Mouse (Mus musculus) embryonic facial prominence, embryonic 10.5 days (tissue): Measurements from ENCODE around the gene Rpl39. TPM values are rescaled to one million over a fixed set of nuclear protein-coding genes. Genes with fewer than 3 reads are reported as not detected.

ENCODE experiments used
- DNase-seq: peaks from one replicate; pipeline ENCODE4 v3.0.0-alpha.2; 2017; ENCODE audit warnings: low spot score
- H3K27ac ChIP-seq: fragments of 300-500 bp; sonication (generic); replicated peaks from 2 replicates; pipeline ENCODE4 v1.5.1; 2016; ENCODE audit warnings: mild to moderate bottlenecking
- H3K27me3 ChIP-seq: fragments of 300-500 bp; sonication (generic); replicated peaks from 2 replicates; pipeline ENCODE4 v1.6.1; 2016; ENCODE audit warnings: low read depth, mild to moderate bottlenecking; ENCODE audit not compliant: poor library complexity, severe bottlenecking
- H3K36me3 ChIP-seq: fragments of 300-500 bp; sonication (generic); replicated peaks from 2 replicates; pipeline ENCODE4 v1.6.1; 2016; ENCODE audit warnings: mild to moderate bottlenecking, moderate library complexity
- H3K4me1 ChIP-seq: fragments of 300-500 bp; sonication (generic); 2 replicates; pipeline ENCODE4 v1.6.1; 2016
- H3K4me3 ChIP-seq: fragments of 300-500 bp; sonication (generic); 2 replicates; pipeline ENCODE4 v1.5.1; 2016; ENCODE audit warnings: mild to moderate bottlenecking, moderate library complexity
- H3K9me3 ChIP-seq: fragments of 300-500 bp; sonication (generic); 2 replicates; pipeline ENCODE4 v1.6.1; 2016; ENCODE audit warnings: mild to moderate bottlenecking
- WGBS: fragments of 180-500 bp; shearing (Covaris S2); methylation state at CpG from one replicate; pipeline ENCODE4 v1.1.7; 2016; 5-methylcytosine and 5-hydroxymethylcytosine counted together
- polyA plus RNA-seq: library from polyadenylated mRNA; unstranded; fragments of >200 nt; fragmentation: Nextera tagmentation; extraction: Ambion mirVana; gene quantifications from 2 replicates; pipeline ENCODE4 v1.2.1, GENCODE M21; 2016

The Rpl39 gene
- 474 and 495 TPM in 2 replicates for polyA plus RNA-seq

DNA sequence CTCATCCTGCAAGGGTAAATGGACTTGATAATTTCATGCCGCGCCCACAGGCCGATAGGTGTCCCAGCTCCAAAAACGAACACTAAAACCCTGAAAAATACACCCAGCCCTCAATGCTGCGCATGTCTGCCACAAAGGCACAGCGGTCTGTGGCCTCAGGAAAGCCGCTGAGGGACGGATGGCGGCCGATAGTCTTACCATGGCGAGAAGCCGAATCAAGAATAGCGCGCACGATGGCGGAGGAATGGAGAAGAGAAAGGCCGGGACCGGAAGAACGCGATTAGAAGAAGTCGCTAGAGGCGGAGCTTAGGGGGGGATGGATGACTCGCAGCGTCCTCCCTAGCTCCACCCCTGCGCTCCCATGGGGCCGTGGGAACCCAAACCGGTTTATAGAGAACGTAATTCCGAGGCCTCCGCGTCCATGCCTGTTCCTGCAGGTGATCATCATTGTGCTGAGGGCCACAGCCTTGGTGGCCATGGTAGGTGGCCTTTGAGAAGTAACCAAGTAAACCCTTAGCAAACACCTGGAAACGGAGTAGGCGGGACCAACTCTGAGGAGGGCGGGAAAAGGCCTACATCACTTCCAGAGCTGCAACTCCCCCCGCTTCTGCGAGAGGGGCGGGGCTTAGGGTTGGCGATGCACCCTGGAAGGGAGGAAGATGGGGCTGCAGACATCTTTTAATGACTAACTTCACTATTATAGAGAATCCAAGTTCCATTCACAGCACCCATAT is at the start of gene Rpl39:
TSS of gene Rpl39 (minus strand) at position 476 of the 734 bp plus-strand sequence.
- peak; percentile 87 for DNase-seq
- peak within 1 kb of the TSS; percentile 92 for H3K27ac ChIP-seq
- H3K36me3 ChIP-seq: peaks cover 33% of the 10 kb centered on the region
- no peaks in the 10 kb centered on the region for H3K27me3 ChIP-seq
- 15% methylated on average over 38 of the region's 38 CpGs for WGBS
- H3K4me1 ChIP-seq: peaks cover 6% of the 10 kb centered on the region; the same call in 1 of the 2 replicates
- peak within 1 kb of the TSS; percentile 69 for H3K4me3 ChIP-seq
- no peaks in the 10 kb centered on the region for H3K9me3 ChIP-seq

DNA sequence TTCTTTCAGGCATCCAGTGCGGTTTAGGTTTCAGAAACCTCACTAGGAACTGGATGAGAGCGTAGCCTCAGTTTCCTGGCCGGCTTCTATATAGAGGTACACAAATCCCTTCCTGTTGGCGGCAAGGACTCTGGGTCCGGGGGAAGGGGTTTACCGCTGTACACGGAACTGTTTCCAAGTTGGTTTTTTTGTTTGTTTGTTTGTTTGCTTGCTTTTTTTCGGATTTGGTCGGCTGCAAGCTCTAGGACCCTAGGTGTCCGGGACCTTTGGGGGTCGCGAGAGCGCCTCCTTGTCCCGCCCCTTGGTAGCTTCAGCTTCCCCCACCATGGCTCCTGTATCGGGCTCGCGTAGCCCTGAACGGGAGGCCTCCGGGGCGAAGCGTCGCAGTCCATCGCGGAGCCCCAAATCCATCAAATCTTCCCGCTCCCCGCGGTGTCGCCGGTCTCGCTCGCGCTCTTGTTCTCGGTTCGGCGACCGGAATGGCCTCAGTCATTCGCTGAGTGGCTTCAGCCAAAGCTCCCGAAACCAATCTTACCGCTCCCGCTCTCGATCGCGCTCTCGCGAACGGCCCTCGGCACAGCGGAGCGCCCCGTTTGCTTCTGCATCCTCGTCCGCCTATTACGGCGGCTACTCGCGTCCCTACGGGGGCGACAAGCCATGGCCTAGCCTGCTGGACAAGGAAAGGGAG is 41.6 kb upstream of the Rpl39 start, which contains the start of gene Nkap:
TSS of gene Nkap (plus strand) at position 125 of the 688 bp plus-strand sequence.
- WGBS: 7% methylated on average over 58 of the region's 58 CpGs
- Histone ChIP-seq H3K27me3 (no peaks in the 10 kb centered on the region), H3K4me3 (peak within 1 kb of the TSS; percentile 71), H3K27ac (peak within 1 kb of the TSS; percentile 91), H3K4me1 (peaks cover 9% of the 10 kb centered on the region), H3K36me3 (peaks cover 5% of the 10 kb centered on the region; the same call in 1 of the 2 replicates), H3K9me3 (no peaks in the 10 kb centered on the region)
- DNase-seq: peak; percentile 77

DNA sequence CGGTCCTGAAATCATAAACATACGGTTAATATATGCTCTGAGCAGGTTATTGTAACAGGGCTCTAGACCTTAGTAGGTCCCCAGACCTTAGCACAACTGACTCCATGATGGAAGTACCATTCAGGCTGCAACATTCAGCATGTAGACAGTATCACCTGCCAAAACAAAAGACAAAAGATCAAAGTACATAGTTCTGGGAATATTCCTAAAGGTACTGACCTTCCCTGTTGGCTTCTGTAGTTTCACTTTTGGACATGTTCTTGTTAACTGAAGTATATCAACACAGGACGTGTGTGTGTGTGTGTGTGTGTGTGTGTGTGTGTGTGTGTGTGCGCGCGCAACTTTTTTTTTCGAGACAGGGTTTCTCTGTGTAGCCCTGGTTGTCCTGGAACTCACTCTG is 40.3 kb upstream of the Rpl39 start:
- Histone ChIP-seq H3K27me3 (no peaks in the 10 kb centered on the region), H3K4me3 (no peak overlapping the region), H3K9me3 (no peaks in the 10 kb centered on the region), H3K4me1 (peaks cover 9% of the 10 kb centered on the region), H3K27ac (no peak overlapping the region), H3K36me3 (no peaks in the 10 kb centered on the region)
- 92% methylated on average over 7 of the region's 7 CpGs for WGBS
- DNase-seq: no peak

DNA sequence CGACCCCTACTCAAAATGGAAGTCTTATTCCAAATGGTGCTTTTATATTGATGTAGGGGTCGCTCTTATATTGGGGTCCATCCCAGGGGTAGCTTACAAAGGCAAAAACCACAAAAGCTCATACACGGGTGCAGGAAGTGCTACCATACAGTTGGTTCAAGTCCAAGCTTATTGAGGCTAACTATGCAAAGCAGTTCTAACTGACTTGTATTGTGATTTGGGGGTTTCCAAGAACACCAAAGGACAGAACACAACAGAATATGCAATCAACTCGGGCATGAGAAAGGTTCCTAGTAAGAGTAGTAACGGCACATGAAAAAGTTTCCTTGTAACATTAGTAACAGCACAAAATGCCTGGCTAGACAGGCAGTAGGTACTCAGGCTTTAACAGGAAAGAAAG is 35.0 kb upstream of the Rpl39 start:
- Histone ChIP-seq H3K36me3 (no peaks in the 10 kb centered on the region), H3K9me3 (no peaks in the 10 kb centered on the region), H3K4me3 (no peak overlapping the region), H3K27me3 (peaks cover 18% of the 10 kb centered on the region), H3K27ac (no peak overlapping the region), H3K4me1 (no peaks in the 10 kb centered on the region)
- no peak for DNase-seq
- WGBS: 71% methylated on average over 5 of the region's 5 CpGs

DNA sequence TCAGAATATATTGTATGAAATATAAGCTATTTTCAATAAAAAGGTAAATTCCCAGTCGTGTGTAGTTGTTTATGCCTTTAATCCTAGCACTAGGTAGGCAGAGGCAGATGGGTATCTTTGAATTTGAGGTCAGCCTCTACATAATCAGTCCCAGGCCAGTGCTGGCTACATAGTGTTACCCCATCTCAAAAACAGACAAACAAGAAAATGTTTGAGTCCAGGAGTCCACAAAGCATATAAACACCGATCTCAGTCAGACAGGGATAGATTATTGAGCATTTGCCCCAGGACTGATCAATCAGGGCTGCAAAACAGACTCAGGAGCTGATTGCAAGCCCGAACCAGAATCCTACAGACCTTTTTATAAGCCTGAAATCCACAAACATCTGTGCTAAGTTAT is 34.4 kb upstream of the Rpl39 start:
- no peak for DNase-seq
- 70% methylated on average over 3 of the region's 3 CpGs for WGBS

DNA sequence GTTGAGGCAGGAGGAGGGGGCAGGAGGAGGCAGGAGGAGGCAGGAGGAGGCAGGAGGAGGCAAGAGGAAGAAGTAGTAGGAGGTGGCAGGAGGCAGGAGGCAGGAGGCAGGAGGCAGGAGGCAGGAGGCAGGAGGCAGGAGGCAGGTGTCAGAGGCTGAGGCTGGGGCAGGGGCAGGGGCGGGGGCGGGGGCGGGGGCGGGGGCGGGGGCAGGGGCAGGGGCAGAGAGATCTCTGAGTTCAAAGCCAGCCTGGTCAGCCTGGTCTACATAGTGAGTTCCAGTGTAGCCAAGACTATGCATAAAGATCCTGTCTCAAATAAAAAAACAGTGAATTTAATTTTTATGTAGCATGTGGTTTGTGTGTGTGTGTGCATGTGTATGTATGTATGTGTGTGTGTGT is 31.9 kb upstream of the Rpl39 start:
- Histone ChIP-seq H3K9me3 (no peaks in the 10 kb centered on the region), H3K36me3 (no peaks in the 10 kb centered on the region), H3K4me1 (no peaks in the 10 kb centered on the region), H3K4me3 (no peak overlapping the region), H3K27ac (no peak overlapping the region), H3K27me3 (peaks cover 20% of the 10 kb centered on the region)
- no peak for DNase-seq
- 65% methylated on average over 2 of the region's 5 CpGs for WGBS

More for the DNA sequence above, 34.4 kb upstream of the Rpl39 start:
- Histone ChIP-seq H3K4me3 (no peak overlapping the region), H3K36me3 (no peaks in the 10 kb centered on the region), H3K4me1 (no peaks in the 10 kb centered on the region), H3K9me3 (no peaks in the 10 kb centered on the region), H3K27me3 (peaks cover 20% of the 10 kb centered on the region), H3K27ac (no peak overlapping the region)

DNA sequence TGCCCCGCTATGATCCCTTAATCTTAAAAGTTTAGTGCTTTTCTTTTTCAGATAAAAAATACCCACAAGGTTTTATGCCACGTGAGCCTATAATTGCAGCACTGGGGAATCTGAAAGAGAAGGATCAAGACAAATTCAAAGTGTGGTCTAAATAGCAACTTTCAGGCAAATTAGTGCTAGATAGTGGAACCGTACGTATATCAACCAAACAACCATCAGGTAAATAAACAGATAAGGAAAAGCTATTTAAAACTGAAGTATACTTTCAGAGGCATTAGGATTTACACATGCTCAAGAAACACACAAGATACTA is 25.6 kb upstream of the Rpl39 start:
- peaks cover 12% of the 10 kb centered on the region for H3K36me3 ChIP-seq
- H3K4me1 ChIP-seq: no peaks in the 10 kb centered on the region
- H3K4me3 ChIP-seq: peak overlapping the region; percentile 65; the same call in 1 of the 2 replicates
- no peak for DNase-seq
- WGBS: 78% methylated on average over 4 of the region's 4 CpGs
- peaks cover 7% of the 10 kb centered on the region for H3K27me3 ChIP-seq
- H3K9me3 ChIP-seq: no peaks in the 10 kb centered on the region
- H3K27ac ChIP-seq: no peak overlapping the region; the same call in 1 of the 2 replicates

DNA sequence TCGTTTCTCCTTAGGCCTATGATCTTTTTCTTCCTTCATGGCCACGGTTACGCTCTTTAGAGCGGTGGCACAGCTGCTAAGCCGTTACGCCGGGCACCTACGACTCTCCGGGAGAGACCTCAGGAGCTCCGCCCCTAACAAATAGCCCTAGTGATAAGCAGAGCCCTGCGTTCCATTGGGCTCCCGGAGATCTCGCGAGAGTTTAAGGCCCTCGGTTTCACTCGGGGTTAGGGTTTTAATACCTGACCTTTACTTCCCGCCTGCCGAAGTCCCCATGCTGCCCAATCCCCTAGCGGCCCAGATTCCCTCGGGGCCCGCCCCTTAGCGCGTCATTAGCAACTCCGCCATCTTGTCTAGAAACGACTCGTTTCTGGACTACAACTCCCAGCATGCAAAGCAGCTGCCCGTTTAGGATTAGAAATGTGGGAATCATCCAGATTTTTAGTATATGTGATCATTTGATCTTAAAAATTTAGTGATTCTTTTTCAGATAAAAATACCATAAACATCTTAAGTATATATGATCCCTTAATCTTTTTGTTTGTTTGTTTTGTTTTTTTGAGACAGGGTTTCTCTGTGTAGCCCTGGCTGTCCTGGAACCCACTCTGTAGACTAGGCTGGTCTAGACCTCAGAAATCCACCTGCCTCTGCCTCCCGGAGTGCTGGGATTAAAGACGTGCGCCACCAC is 25.1 kb upstream of the Rpl39 start, which contains the start of gene Upf3b:
TSS of gene Upf3b (minus strand) at position 130 of the 688 bp plus-strand sequence.
- WGBS: 15% methylated on average over 30 of the region's 30 CpGs
- Histone ChIP-seq H3K27ac (peak within 1 kb of the TSS; percentile 83), H3K27me3 (peaks cover 2% of the 10 kb centered on the region), H3K4me3 (peak within 1 kb of the TSS; percentile 65), H3K4me1 (no peaks in the 10 kb centered on the region), H3K9me3 (no peaks in the 10 kb centered on the region), H3K36me3 (peaks cover 12% of the 10 kb centered on the region)
- peak; percentile 93 for DNase-seq

DNA sequence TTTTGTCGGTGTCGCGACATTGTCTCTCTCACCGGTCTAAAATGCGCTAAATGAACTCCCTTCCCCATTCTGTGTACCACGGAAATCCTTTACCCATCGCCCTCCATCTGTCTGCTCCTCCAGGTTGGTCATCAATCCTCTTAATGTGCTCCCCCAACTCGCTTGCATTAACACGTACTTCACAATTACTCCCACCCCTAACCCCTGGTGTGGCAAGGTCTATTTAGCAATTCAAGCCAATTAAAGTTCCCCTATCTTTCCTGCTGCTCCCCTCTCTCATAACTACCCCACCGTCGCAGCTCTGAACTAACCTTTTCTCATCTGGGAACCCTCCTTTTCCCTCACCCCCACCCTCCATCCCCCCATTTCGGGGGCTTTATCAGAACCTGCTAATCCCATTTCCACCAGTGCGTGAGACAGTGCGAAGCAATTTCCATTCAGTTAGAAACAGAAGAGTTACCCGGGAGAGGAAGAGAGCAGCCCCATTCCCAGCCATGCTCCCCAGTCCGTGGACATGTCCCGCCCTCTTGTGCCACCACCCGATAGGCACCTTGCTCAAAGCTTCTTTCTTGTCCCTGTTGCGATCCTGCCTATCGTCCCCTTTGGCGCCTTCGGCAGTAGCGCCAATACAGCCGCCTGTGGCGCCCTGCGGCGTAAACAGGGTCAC is 24.5 kb upstream of the Rpl39 start:
- H3K4me3 ChIP-seq: peak overlapping the region; percentile 65
- H3K27ac ChIP-seq: peak overlapping the region; percentile 83
- no peak for DNase-seq
- H3K9me3 ChIP-seq: no peaks in the 10 kb centered on the region
- no peaks in the 10 kb centered on the region for H3K27me3 ChIP-seq
- WGBS: 16% methylated on average over 27 of the region's 27 CpGs
- H3K4me1 ChIP-seq: no peaks in the 10 kb centered on the region
- H3K36me3 ChIP-seq: peaks cover 12% of the 10 kb centered on the region

DNA sequence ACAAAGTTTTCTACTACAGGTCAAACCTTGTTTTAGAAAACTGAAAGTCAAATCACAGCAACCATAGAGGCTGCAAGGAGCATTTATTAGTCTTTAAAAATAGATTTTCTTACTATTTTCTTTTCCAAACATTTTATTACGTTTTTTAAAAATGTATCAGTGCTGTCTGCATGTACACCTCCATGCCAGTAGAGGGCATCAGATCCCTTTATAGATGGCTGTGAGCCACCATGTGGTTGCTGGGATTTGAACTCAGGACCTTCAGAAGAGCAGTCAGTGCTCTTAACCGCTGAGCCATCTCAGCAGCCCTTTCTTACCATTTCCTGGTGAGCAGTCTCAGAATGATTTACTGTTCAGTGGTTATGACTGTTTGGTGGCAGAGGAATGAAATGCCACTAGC is 18.6 kb upstream of the Rpl39 start:
- Histone ChIP-seq H3K27ac (no peak overlapping the region), H3K36me3 (peaks cover 52% of the 10 kb centered on the region), H3K27me3 (no peaks in the 10 kb centered on the region), H3K9me3 (no peaks in the 10 kb centered on the region), H3K4me3 (no peak overlapping the region), H3K4me1 (no peaks in the 10 kb centered on the region)
- 89% methylated on average over 2 of the region's 2 CpGs for whole genome bisulfite sequencing
- no peak for DNase-seq

DNA sequence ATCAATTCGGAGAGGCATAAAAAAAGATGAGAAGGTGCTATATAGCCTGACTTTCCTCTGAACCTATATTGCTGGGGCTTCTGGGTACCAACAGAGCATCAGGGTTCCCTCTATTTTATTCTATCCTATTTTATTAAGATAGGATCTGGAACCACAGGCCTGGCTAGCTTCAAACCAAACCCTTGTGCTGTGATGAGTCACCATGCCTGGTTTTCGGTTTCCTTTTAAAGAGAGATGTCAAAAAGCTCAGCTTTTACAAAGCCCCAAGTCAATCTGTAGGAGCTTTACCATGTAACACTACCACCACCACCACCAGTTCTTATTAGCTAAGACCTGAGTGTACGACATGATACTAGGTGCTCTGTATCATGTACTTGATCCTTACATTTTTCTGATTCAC is 13.5 kb upstream of the Rpl39 start:
- Histone ChIP-seq H3K4me3 (no peak overlapping the region), H3K4me1 (no peaks in the 10 kb centered on the region), H3K9me3 (no peaks in the 10 kb centered on the region), H3K27ac (no peak overlapping the region), H3K27me3 (no peaks in the 10 kb centered on the region), H3K36me3 (peaks cover 70% of the 10 kb centered on the region)
- DNase-seq: no peak
- 86% methylated on average over 3 of the region's 3 CpGs for WGBS

DNA sequence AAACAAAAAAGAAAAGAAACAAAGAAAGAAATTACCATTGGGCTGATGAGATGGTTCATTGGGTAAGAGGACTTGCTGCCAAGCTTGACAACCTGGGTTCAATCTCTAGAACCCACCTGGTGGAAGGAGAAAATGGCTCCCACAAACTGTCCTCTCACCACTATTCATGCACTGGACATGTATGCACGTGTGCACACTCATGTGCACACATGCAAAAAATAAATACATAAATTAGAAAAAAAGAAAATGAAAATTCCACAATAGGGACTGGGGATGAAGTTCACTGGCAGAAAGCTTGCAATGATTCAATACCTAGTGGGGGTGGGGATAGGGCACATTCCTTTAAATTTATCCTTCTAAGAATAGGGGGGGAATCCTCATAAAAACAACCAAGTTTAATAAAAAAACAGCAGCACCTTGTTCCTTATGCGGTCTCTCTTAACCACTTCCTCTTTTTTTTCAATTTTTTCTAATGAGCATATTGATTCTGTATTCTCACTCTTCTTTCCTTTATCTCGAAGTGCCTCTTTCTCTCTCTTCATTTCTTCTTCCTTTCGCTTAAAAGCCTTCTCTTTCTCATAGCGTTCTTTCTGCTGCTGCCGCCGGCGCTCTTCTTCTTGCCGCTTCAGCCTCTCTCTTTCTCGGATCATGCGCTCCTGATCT is 10.0 kb upstream of the Rpl39 start:
- Histone ChIP-seq H3K9me3 (no peaks in the 10 kb centered on the region), H3K36me3 (peaks cover 62% of the 10 kb centered on the region), H3K4me3 (no peak overlapping the region), H3K4me1 (no peaks in the 10 kb centered on the region), H3K27me3 (no peaks in the 10 kb centered on the region), H3K27ac (no peak overlapping the region)
- 92% methylated on average over 11 of the region's 11 CpGs for WGBS
- DNase-seq: no peak
